Mouse (Mus musculus) adrenal gland, postnatal 14 days (tissue): Measurements from ENCODE around the gene Ilvbl. TPM values are rescaled to one million over a fixed set of nuclear protein-coding genes. Genes with fewer than 3 reads are reported as not detected.
"Not testable (repeated sequence)": the region's sequence is repeated elsewhere in the genome, so short reads cannot be mapped to it uniquely, and the experiment has no call there.

Source experiments
- DNase-seq: peaks from one replicate; pipeline ENCODE4 v3.0.0; 2021; ENCODE audit warnings: mixed read lengths
- long read RNA-seq, 2 experiments: library from polyadenylated mRNA; stranded (forward); transcript quantifications; one replicate each; pipeline ENCODE4 v2.0.0; 2021
- total RNA-seq: library from RNA; stranded (reverse); gene quantifications from 2 replicates; pipeline ENCODE4 v1.2.3, GENCODE M21; 2021

Gene Ilvbl
- 38.7 and 60.7 TPM in 2 replicates for total RNA-seq
- long read RNA-seq, experiment 1, transcript Ilvbl-209 (15 exons, 2,233 nt) = major isoform, 63 of 112 reads
- long read RNA-seq, experiment 1, partial matches to known transcripts = 4 of 112 reads
- long read RNA-seq, experiment 1, other reads (novel, unspliced or antisense) = 37 of 112 reads
- long read RNA-seq, experiment 2, transcript Ilvbl-209 (15 exons, 2,233 nt) = major isoform, 27 of 53 reads
- long read RNA-seq, experiment 2, partial matches to known transcripts = 5 of 53 reads
- long read RNA-seq, experiment 2, other reads (novel, unspliced or antisense) = 16 of 53 reads

DNA sequence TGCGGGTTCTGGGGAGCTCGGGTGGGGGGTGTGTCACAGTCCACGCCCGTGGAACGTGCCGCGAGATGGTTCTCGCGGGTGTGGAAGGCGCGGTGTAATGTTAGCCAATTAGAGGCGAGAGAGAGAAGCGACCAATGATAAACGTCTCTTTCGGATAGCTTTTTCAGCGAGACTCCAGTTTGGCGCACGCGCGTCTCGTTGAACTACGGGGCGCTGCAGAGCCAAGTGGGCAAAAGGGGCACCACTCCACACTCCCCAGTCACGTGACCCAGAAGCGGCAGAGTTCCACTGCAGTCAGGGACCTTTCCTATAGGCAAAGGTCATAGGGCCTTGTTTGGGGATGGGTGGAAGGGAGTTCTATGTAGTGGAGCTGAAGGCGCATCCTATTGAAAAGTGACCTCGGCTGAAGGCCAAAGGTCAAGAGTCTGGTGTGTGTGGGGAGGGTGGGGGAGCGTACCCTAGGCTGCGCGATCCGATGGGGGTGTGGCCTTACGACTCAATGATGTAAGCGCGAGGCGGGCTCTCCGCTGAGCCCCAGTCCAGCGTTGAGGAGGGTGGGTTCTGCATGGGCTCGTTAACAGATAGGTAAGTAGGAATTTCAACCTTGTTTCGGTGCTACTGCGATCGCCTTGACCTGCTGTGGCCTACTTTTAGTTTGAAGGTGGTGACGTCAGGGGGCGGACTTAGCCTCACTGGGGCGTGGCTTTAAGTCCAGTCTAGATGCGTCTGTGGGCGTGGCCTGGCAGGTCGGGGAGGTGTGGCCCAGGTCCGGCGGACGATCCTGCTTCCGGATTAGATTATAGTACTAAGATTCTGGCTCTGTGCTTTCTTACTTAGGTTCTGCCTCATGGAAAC, at the start of gene Ilvbl:
Ilvbl (plus strand) TSS at position 97 of the 855 bp plus-strand sequence.
- DNase-seq = peak; percentile 97

DNA sequence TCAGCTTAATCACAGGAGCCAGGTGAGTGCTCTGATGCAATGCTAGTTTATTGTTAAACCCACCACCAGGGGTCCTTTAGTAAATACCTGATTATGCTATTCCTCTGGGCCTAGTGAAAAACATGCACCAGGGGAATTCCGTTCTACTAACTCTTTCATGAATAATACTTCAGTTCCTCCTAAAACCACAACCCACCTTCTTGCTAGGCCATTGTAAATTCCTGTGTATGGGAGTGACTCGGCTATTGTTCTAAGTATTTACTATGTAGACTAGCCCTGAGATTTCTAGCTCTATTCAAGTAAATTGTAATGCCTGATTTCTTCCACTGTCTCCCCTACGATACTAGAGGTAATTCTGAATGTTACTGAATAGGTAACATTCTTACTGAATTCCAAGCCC, 49.1 kb upstream of the Ilvbl start:
- not testable (repeated sequence) for DNase-seq

DNA sequence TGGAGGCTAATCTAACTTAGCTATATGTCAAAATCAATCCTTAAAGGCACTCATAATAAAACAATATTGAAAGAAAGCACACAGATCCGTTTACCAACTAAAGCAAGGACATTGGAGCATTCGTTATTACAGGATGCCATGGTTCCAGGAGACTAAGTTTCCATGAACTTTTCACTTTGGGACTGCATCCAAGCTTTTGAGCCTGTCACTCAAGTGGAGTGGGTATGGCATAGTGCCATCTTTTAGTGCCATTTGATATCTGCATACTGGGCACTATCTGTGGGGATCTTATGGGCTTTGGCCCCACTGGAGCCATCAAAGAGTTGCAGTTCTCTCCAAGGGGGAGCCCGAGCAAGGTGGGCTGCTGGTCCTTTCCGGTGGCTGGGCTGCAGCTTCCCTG, 48.6 kb upstream of the Ilvbl start:
- peak; percentile 53 for DNase-seq

GRCm38 (mm10) chr10:78540943-78541342, 33.2 kb upstream of the Ilvbl start:
- DNase-seq = peak; percentile 38

DNA sequence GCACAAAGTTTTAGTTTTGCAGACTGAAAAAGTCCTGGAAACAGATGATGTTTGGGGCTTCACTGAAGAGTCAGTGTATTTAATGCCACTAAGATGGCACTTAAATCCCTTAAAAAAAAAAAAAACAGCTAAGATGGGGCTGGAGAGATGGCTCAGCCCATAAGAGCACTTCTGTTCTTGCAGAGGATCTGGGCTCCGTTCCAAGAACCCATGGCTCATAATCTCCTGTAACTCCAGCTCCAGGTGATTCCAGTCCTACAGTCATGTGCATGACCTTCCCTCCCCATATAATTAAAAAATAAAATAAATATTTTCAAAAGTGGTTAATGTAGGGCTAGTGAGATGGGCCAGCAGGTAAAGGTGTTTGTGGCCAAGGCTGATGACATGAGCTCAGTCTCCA, 9.1 kb upstream of the Ilvbl start:
- DNase-seq = no peak

DNA sequence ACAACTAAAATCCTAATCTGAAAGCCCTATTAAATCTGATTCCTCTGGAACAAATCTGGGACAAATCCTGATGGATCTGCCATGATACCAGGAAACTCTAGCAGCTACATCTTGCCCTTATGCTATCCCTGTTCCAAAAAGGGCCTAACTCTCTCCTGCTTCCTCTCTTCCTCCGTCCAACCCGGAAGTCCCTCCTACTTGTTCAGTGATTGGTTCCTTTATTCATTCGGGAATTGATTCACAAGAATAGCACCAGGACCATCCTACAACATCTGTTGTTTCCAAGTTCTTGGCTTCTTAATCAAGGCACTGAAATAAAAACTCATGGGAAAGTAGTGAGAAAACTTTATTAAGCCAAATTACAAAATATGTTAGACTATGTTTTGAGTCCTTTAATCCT, 5.0 kb upstream of the Ilvbl start:
- no peak for DNase-seq

DNA sequence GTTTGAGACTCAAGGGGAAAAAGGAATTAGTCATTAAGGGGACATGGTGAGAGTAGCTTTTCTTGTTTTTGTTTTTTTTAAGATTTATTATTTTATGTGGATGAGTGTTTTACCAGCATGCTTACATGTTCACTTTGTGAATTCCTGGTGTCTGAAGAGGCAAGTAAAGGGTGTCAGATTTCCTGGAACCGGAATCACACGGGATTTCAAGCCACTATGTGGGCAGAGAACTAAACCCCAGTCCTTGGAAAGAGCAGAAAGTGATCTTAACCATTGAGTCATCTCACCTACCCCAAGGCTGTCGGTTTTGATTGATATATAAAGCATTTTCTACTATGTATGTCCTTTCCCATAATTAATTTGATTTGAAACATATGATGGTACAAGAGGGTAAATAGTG, 4.5 kb upstream of the Ilvbl start:
- DNase-seq = no peak

GRCm38 (mm10) chr10:78570416-78570815, 3.7 kb upstream of the Ilvbl start:
- no peak for DNase-seq

DNA sequence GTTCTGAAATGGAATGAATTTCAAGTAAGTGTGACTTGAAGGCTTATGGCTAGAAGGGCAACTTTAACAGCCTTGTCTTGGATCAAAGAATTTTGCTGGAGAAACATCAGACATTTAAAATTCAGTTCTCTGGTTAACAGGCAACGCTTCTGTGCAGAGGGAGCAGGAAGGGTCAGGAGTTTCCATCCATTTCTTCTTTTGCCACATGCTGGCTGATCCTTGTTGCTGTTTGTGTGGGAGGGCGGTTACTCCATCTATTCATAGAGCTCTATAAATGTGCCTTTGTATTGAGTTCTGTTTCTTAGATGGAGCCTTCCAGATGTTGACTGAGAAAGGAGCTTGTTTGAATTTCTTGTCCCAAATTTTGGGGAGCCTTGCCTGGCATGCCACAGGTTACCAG, 3.2 kb upstream of the Ilvbl start:
- DNase-seq = no peak

GRCm38 (mm10) chr10:78573226-78573625, 920 bp upstream of the Ilvbl start:
- no peak for DNase-seq

DNA sequence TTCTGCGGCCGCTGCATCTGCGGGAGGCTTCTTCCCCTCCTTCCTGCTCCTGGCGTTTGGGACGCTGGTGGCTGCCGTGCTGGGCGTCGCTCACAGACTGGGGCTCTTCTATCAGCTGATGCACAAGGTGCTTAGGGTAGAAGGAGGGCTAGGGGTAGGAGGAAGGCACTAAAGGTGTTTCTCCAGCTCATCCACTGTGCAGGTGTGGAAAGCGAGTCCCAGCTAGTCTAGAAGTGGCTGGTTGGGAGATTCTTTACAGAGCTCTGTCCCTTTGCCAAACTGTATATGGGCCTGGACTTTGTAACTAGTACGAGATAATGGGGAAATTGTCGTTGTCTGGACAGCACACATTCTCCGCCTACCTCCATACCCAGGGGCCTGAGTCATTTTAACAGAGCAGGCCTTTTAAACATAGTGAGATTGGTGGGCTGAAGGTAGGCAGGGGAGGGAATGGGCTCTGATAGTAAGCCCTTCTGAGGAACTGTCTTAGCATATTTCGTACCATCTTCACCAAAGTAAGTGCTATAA, 1.0 kb downstream of the Ilvbl start:
- no peak for DNase-seq

DNA sequence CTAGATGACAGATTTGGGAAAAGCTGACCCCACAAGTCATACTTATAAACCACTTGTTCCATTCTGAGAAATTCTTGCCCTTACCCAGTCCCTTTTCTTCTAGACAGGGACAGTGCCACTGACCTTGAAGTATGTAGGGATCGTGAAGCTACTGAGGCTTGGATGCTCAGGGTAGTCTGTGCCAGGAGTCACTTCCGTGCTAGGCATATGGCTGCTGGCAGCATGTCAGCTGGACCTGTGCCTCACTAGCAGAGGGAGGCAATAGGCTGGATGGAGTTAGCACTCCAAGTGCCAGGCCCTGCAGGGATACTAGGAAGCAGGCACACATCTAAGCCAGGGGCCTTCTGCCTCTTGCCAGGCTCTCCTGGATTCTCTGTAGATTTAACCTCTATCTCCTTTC, 1.5 kb downstream of the Ilvbl start:
- peak; percentile 70 for DNase-seq

GRCm38 (mm10) chr10:78576435-78577184, 2.5 kb downstream of the Ilvbl start:
- no peak for DNase-seq

- no peak for DNase-seq
Observed at GRCm38 (mm10) chr10:78578204-78578603, 4.1 kb downstream of the Ilvbl start.

- DNase-seq = no peak
Observed at GRCm38 (mm10) chr10:78581121-78581520, 7.0 kb downstream of the Ilvbl start.

GRCm38 (mm10) chr10:78583347-78583746, 9.2 kb downstream of the Ilvbl start:
- DNase-seq = no peak

- no peak for DNase-seq
Observed at GRCm38 (mm10) chr10:78583939-78584338, 9.8 kb downstream of the Ilvbl start.

GRCm38 (mm10) chr10:78584996-78585395, 10.8 kb downstream of the Ilvbl start:
- no peak for DNase-seq

DNA sequence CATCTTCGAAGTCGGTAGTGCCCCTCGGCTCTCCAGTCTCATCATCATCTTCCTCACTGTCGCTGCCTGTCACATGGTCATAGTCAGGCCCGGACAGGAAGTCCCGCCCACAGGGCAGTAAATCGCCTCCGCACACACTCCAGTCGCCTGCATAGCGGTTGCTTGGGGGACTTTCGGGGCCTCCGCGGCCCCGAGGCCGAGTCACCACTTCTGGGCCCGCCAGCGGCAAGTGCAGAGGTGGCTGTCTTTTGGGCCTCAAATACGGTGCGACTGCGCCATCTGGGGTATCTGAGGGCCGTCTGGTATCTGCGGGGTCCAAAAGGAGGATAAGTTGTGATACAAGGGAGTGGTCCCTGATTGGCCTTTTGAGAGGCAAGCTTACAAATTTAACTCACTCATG, 11.5 kb downstream of the Ilvbl start:
- no peak for DNase-seq

DNA sequence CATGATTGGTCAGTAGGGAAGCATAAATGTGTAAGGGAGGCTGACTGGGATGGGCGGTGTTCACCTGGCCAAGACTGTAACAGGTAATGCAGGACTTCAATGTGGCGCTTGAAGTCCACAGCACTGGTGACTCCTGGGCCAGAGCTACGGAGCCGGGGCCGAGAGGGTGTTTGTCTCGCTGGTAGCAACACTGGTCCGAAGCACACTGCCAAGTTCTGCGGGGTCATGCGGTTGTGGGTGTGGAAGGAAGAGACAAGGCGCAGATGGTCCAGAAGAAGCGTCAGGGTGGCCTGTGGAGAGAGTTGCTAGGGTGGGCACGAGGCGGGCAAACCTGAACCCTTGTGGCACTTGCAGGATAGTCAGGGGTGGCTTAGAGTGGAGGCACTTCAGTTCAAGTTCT, 11.9 kb downstream of the Ilvbl start:
- no peak for DNase-seq

GRCm38 (mm10) chr10:78589291-78589690, 15.1 kb downstream of the Ilvbl start:
- no peak for DNase-seq

DNA sequence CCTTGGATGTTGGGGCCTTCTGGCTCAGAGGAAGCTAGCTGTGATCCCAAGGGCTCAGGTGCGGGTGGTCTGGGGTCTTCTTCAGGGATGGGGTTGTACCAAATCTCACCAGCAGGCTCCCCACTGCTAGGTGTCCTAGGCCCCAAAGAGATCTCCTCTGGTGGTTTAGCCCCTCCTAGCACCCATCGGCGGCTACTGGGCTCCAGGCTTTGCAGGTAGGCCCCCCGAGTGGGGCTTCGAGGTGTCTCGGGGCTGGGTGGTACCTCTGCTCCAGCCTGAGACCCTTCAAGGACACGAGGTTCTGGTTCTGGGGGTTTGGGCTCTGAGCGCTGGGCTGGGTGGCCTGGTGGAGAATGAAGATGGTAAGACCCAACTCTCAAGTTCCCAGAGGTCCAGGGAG, 15.8 kb downstream of the Ilvbl start:
- DNase-seq = no peak

DNA sequence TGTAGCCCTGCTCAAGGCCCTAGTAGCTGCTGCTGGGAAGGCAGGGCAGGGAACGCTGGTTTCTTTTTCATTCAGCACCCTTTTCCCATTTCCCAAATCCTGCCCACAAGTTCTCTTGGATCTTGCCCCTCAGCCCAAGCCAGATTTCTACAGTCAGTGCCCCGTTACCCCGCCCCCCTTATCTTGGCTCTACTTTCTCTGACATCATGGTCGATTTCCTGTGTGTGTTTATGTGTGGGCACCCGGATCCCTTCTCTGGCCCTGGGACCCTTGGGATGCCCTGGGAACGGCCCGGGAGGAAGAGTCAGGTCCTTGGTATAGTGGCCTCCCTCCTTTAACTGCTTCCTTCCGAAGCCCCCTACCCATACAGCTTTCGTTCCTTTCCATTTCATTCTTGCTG, 16.6 kb downstream of the Ilvbl start:
- peak; percentile 66 for DNase-seq
